Mouse (Mus musculus) lung, postnatal 0 days (tissue): ENCODE results near the gene Ptpre. TPM values are rescaled to one million over a fixed set of nuclear protein-coding genes. Genes with fewer than 3 reads are reported as not detected.

Experiments
- ATAC-seq: fragments of 200-750 bp; cut with Nextera tagmentation; 2 replicates; pipeline ENCODE4 v1.8.0; 2017; ENCODE audit warnings: moderate library complexity
- DNase-seq: peaks from one replicate; pipeline ENCODE4 v3.0.0-alpha.2; 2016; ENCODE audit warnings: low spot score
- H3K27ac ChIP-seq: fragments of 300-500 bp; sonication (generic); 2 replicates; pipeline ENCODE4 v1.5.1; 2014; ENCODE audit warnings: antibody characterized with exemption, mild to moderate bottlenecking, low read length, mixed read lengths
- H3K27me3 ChIP-seq: fragments of 300-500 bp; sonication (generic); replicated peaks from 2 replicates; pipeline ENCODE4 v1.6.1; 2014; ENCODE audit warnings: low read length, mixed read lengths; ENCODE audit not compliant: insufficient read depth
- H3K36me3 ChIP-seq: fragments of 300-500 bp; sonication (generic); 2 replicates; pipeline ENCODE4 v1.6.1; 2014; ENCODE audit warnings: low read length, mixed read lengths; ENCODE audit not compliant: insufficient read depth
- H3K4me1 ChIP-seq: fragments of 300-500 bp; sonication (generic); 2 replicates; pipeline ENCODE4 v1.6.1; 2014; ENCODE audit warnings: antibody characterized with exemption, low read depth, low read length, mixed read lengths; ENCODE audit not compliant: insufficient read depth
- H3K4me2 ChIP-seq: fragments of 300-500 bp; sonication (generic); replicated peaks from 2 replicates; pipeline ENCODE4 v1.6.1; 2014; ENCODE audit warnings: low read depth, mild to moderate bottlenecking, low read length, moderate library complexity, mixed read lengths
- H3K4me3 ChIP-seq: fragments of 300-500 bp; sonication (generic); 2 replicates; pipeline ENCODE4 v1.5.1; 2014; ENCODE audit warnings: low read depth, low read length
- H3K9ac ChIP-seq: fragments of 300-500 bp; sonication (generic); replicated peaks from 2 replicates; pipeline ENCODE4 v1.6.1; 2014; ENCODE audit warnings: low read depth, mild to moderate bottlenecking
- H3K9me3 ChIP-seq: fragments of 300-500 bp; sonication (generic); 2 replicates; pipeline ENCODE4 v1.6.1; 2016; ENCODE audit warnings: low read length, mixed read lengths
- CTCF ChIP-seq: IDR thresholded peaks from 2 replicates; pipeline ENCODE4 v1.5.1; 2016; ENCODE audit warnings: antibody characterized with exemption, mild to moderate bottlenecking
- EP300 ChIP-seq: IDR thresholded peaks from 2 replicates; pipeline ENCODE4 v1.6.1; 2016; ENCODE audit warnings: antibody characterized with exemption, mild to moderate bottlenecking, control low read depth
- WGBS: fragments of 180-500 bp; shearing (Covaris S2); extraction: QIAGEN DNeasy Blood & Tissue Kit; methylation state at CpG from one replicate; pipeline ENCODE4 v1.1.7; 2014; 5-methylcytosine and 5-hydroxymethylcytosine counted together
- polyA plus RNA-seq: library from polyadenylated mRNA; unstranded; fragments of >200 nt; fragmentation: Nextera tagmentation; extraction: Ambion mirVana; gene quantifications from 2 replicates; pipeline ENCODE4 v1.2.1, GENCODE M21; 2015

The Ptpre gene
- 8.6 and 8.7 TPM in 2 replicates for polyA plus RNA-seq

- Histone ChIP-seq H3K4me2 (peak within 1 kb of the TSS; percentile 94), H3K4me3 (peak within 1 kb of the TSS; percentile 63), H3K9ac (peak within 1 kb of the TSS; percentile 36), H3K4me1 (peaks cover 4% of the 10 kb centered on the region; the same call in 1 of the 2 replicates), H3K36me3 (no peaks in the 10 kb centered on the region), H3K27me3 (0 out of 2 replicates have a peak, but pooled peaks cover 7% of the 10 kb centered on the region), H3K27ac (no peak within 1 kb of the TSS), H3K9me3 (no peaks in the 10 kb centered on the region)
- peak; percentile 91 for DNase-seq
- peak; percentile 97 for ATAC-seq
- 3% methylated on average over 28 of the region's 28 CpGs for WGBS
- no peak for TF ChIP-seq EP300
- peak; percentile 92 for TF ChIP-seq CTCF
These were observed at the start of gene Ptpre for GRCm38 (mm10) chr7:135537341-135537901. TSS of gene Ptpre (plus strand) at chr7:135537481.

GRCm38 (mm10) chr7:135488214-135488810 lies 49.0 kb upstream of the Ptpre start:
- H3K36me3 ChIP-seq = no peaks in the 10 kb centered on the region
- no peaks in the 10 kb centered on the region for H3K9me3 ChIP-seq
- no peaks in the 10 kb centered on the region for H3K4me1 ChIP-seq
- H3K27ac ChIP-seq = no peak overlapping the region
- no peak overlapping the region for H3K4me2 ChIP-seq
- H3K27me3 ChIP-seq = no peaks in the 10 kb centered on the region
- peak; percentile 63 for TF ChIP-seq CTCF
- no peak for TF ChIP-seq EP300
- no peak overlapping the region for H3K9ac ChIP-seq
- WGBS = 64% methylated on average over 6 of the region's 6 CpGs
- no peak overlapping the region for H3K4me3 ChIP-seq
- ATAC-seq (no peak), DNase-seq (no peak)

- no peak for TF ChIP-seq EP300
- TF ChIP-seq CTCF = no peak
- ATAC-seq (no peak), DNase-seq (no peak)
- H3K4me3 ChIP-seq = no peak overlapping the region
- H3K9me3 ChIP-seq = no peaks in the 10 kb centered on the region
- H3K27ac ChIP-seq = no peak overlapping the region
- H3K4me2 ChIP-seq = no peak overlapping the region
- no peaks in the 10 kb centered on the region for H3K36me3 ChIP-seq
- H3K27me3 ChIP-seq = no peaks in the 10 kb centered on the region
- no peak overlapping the region for H3K9ac ChIP-seq
- H3K4me1 ChIP-seq = no peaks in the 10 kb centered on the region
- WGBS = 68% methylated on average over 9 of the region's 9 CpGs
These were observed 47.4 kb upstream of the Ptpre start for GRCm38 (mm10) chr7:135489724-135490499.

- 38% methylated on average over 8 of the region's 8 CpGs for WGBS
- no peak for ATAC-seq
- H3K9ac ChIP-seq = no peak overlapping the region
- TF ChIP-seq EP300 (no peak), CTCF (no peak)
- H3K27ac ChIP-seq = no peak overlapping the region
- DNase-seq = no peak
- H3K9me3 ChIP-seq = no peaks in the 10 kb centered on the region
- H3K36me3 ChIP-seq = no peaks in the 10 kb centered on the region
- H3K4me3 ChIP-seq = no peak overlapping the region
- no peak overlapping the region for H3K4me2 ChIP-seq
- H3K4me1 ChIP-seq = no peaks in the 10 kb centered on the region
- no peaks in the 10 kb centered on the region for H3K27me3 ChIP-seq
These were observed 46.8 kb upstream of the Ptpre start for GRCm38 (mm10) chr7:135490500-135490886.

- Histone ChIP-seq H3K4me2 (no peak overlapping the region), H3K27ac (no peak overlapping the region), H3K9ac (no peak overlapping the region), H3K9me3 (no peaks in the 10 kb centered on the region), H3K4me1 (no peaks in the 10 kb centered on the region), H3K4me3 (no peak overlapping the region), H3K36me3 (no peaks in the 10 kb centered on the region), H3K27me3 (no peaks in the 10 kb centered on the region)
- no peak for DNase-seq
- ATAC-seq = no peak
- TF ChIP-seq EP300 = no peak
- peak; percentile 53 for TF ChIP-seq CTCF
- WGBS = 37% methylated on average over 3 of the region's 3 CpGs
These were observed 42.0 kb upstream of the Ptpre start for GRCm38 (mm10) chr7:135495303-135495702.

GRCm38 (mm10) chr7:135498565-135499186 lies 38.6 kb upstream of the Ptpre start:
- Histone ChIP-seq H3K9me3 (no peaks in the 10 kb centered on the region), H3K27ac (no peak overlapping the region), H3K27me3 (no peaks in the 10 kb centered on the region), H3K4me3 (no peak overlapping the region), H3K9ac (no peak overlapping the region), H3K4me2 (no peak overlapping the region), H3K4me1 (no peaks in the 10 kb centered on the region), H3K36me3 (no peaks in the 10 kb centered on the region)
- no peak for ATAC-seq
- TF ChIP-seq CTCF (no peak), EP300 (no peak)
- WGBS = 73% methylated on average over 3 of the region's 3 CpGs
- no peak for DNase-seq
